Mouse (Mus musculus): ENCODE measurements at regions not wholly inside any gene's neighbourhood (a gene's known extent, or its start where the extent isn't known, plus 50 kb on each side); places are given as distances from the start of the nearest gene placed in this dataset.
A peak's percentile ranks its signal among the peaks of the same experiment; 100 is the strongest.

- in situ Hi-C loops (cut with MboI; ENCODE audit: low pct_unique_long_range_greater_than_20kb), result no loop called here
- CTCF ChIA-PET, result no interaction called here
- DNase-seq (ENCODE audit: low read depth, low spot score) (no peak), ATAC-seq (peak; percentile 26)
- POLR2A ChIA-PET, result no interaction called here
- peak; percentile 70 for TF ChIP-seq CTCF (IDR thresholded peaks at IDR 0.05)
- H3K27me3 ChIP-seq, result no peaks in the 10 kb centered on the region
Measured at GRCm38 (mm10) chr3:91416137-91416536, 325.5 kb upstream of the 9130204L05Rik start.

Data from Patski (cell line).